Mouse (Mus musculus) forebrain, embryonic 11.5 days (tissue): ENCODE measurements around the gene Psmd11. TPM values are rescaled to one million over a fixed set of nuclear protein-coding genes. Genes with fewer than 3 reads are reported as not detected.

ENCODE experiments used
- ATAC-seq: fragments of 200-750 bp; cut with Nextera tagmentation; replicated peaks from 2 replicates; pipeline ENCODE4 v1.8.0; 2017; ENCODE audit warnings: moderate TSS enrichment; ENCODE audit not compliant: low FRiP score
- DNase-seq: peaks from one replicate; pipeline ENCODE4 v3.0.0-alpha.2; 2017; ENCODE audit warnings: low spot score
- H3K27ac ChIP-seq: fragments of 300-500 bp; sonication (generic); 2 replicates; pipeline ENCODE4 v1.5.1; 2014; ENCODE audit warnings: low read depth, low read length
- H3K27me3 ChIP-seq: fragments of 300-500 bp; sonication (generic); 2 replicates; pipeline ENCODE4 v1.6.1; 2014; ENCODE audit warnings: mild to moderate bottlenecking, low read length, mixed read lengths; ENCODE audit not compliant: control insufficient read depth, insufficient read depth
- H3K36me3 ChIP-seq: fragments of 300-500 bp; sonication (generic); 2 replicates; pipeline ENCODE4 v1.6.1; 2014; ENCODE audit warnings: mild to moderate bottlenecking, low read length, moderate library complexity, mixed read lengths; ENCODE audit not compliant: control insufficient read depth, insufficient read depth
- H3K4me1 ChIP-seq: fragments of 300-500 bp; sonication (generic); replicated peaks from 2 replicates; pipeline ENCODE4 v1.6.1; 2014; ENCODE audit warnings: low read length, mixed read lengths; ENCODE audit not compliant: control insufficient read depth, insufficient read depth
- H3K4me2 ChIP-seq: fragments of 300-500 bp; sonication (generic); 2 replicates; pipeline ENCODE4 v1.6.1; 2014; ENCODE audit warnings: low read depth, mild to moderate bottlenecking, low read length, moderate library complexity, mixed read lengths; ENCODE audit not compliant: severe bottlenecking
- H3K4me3 ChIP-seq: fragments of 300-500 bp; sonication (generic); 2 replicates; pipeline ENCODE4 v1.5.1; 2014; ENCODE audit warnings: low read depth, low read length
- H3K9ac ChIP-seq: fragments of 300-500 bp; sonication (generic); 2 replicates; pipeline ENCODE4 v1.6.1; 2014; ENCODE audit warnings: low read length
- H3K9me3 ChIP-seq: fragments of 300-500 bp; sonication (generic); 2 replicates; pipeline ENCODE4 v1.6.1; 2016; ENCODE audit warnings: low read length, mixed read lengths; ENCODE audit not compliant: control insufficient read depth
- WGBS: fragments of 180-500 bp; shearing (Covaris S2); extraction: QIAGEN DNeasy Blood & Tissue Kit; methylation state at CpG from one replicate; pipeline ENCODE4 v1.1.7; 2014; 5-methylcytosine and 5-hydroxymethylcytosine counted together
- polyA plus RNA-seq: library from polyadenylated mRNA; unstranded; fragments of >200 nt; fragmentation: Nextera tagmentation; extraction: Ambion mirVana; gene quantifications from 2 replicates; pipeline ENCODE4 v1.2.1, GENCODE M21; 2014

The Psmd11 gene
- polyA plus RNA-seq, 1 experiment from 2014 or later = 333 TPM

DNA sequence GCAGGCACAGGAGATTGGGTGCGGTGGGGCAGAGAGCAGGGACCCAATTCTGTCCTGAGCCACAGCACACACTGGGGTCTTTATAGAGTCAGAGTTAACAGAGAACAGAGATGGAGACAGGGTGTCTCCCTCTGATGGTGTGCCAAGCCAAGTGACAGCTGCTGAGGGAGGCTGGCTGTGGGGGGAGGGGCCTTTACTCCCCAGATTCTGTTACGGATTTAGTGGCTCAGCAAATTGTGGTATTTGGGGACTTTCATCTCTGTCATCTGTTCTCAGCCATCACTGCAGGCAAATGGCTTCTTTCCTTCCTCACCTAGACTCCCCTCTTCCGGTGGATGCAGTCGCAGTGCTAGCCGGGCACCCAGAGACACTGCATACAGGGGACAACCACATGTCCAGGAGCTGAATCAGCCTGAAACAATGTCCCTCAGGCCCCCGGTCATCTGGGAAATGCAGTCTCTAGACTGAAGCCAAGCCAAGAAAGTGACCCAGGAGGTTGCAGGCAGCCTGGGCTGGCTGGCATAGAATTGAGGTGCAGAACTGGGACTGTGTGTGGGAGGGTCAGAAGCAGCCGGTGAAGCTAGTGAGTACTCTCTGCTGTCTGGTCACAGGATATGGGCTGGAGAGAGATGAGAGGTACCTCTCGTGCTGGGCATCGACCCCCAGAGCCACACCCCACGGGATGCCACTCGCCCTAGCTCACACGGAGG, 60.9 kb downstream of the Psmd11 start:
- no peak for ATAC-seq
- Histone ChIP-seq H3K9ac (peak overlapping the region; percentile 1; the same call in 1 of the 2 replicates), H3K27me3 (no peaks in the 10 kb centered on the region; the same call in 1 of the 2 replicates), H3K9me3 (no peaks in the 10 kb centered on the region), H3K36me3 (no peaks in the 10 kb centered on the region), H3K4me3 (no peak overlapping the region), H3K4me1 (no peaks in the 10 kb centered on the region; the same call in 1 of the 2 replicates), H3K4me2 (no peak overlapping the region), H3K27ac (no peak overlapping the region)
- 63% methylated on average over 12 of the region's 12 CpGs for WGBS
- DNase-seq = no peak

GRCm38 (mm10) chr11:80489882-80490196, 61.4 kb downstream of the Psmd11 start:
- Histone ChIP-seq H3K4me3 (no peak overlapping the region), H3K36me3 (no peaks in the 10 kb centered on the region), H3K4me1 (no peaks in the 10 kb centered on the region; the same call in 1 of the 2 replicates), H3K9ac (no peak overlapping the region), H3K27me3 (no peaks in the 10 kb centered on the region; the same call in 1 of the 2 replicates), H3K9me3 (no peaks in the 10 kb centered on the region), H3K4me2 (no peak overlapping the region), H3K27ac (no peak overlapping the region)
- no peak for DNase-seq
- ATAC-seq = no peak
- WGBS = 65% methylated on average over 5 of the region's 5 CpGs

GRCm38 (mm10) chr11:80490831-80491230, 62.4 kb downstream of the Psmd11 start:
- no peak overlapping the region for H3K4me3 ChIP-seq
- no peak for ATAC-seq
- WGBS = 81% methylated on average over 10 of the region's 10 CpGs

GRCm38 (mm10) chr11:80493186-80493585, 64.8 kb downstream of the Psmd11 start:
- DNase-seq = no peak
- Histone ChIP-seq H3K27me3 (no peaks in the 10 kb centered on the region), H3K27ac (no peak overlapping the region), H3K9me3 (no peaks in the 10 kb centered on the region), H3K9ac (no peak overlapping the region), H3K4me3 (no peak overlapping the region), H3K36me3 (no peaks in the 10 kb centered on the region), H3K4me2 (no peak overlapping the region), H3K4me1 (no peaks in the 10 kb centered on the region; the same call in 1 of the 2 replicates)
- ATAC-seq = no peak
- 97% methylated on average over 5 of the region's 5 CpGs for WGBS

More at GRCm38 (mm10) chr11:80490831-80491230, 62.4 kb downstream of the Psmd11 start:
- no peaks in the 10 kb centered on the region for H3K9me3 ChIP-seq
- H3K27ac ChIP-seq = no peak overlapping the region
- no peaks in the 10 kb centered on the region for H3K36me3 ChIP-seq
- no peaks in the 10 kb centered on the region; the same call in 1 of the 2 replicates for H3K4me1 ChIP-seq
- H3K27me3 ChIP-seq = no peaks in the 10 kb centered on the region
- H3K4me2 ChIP-seq = no peak overlapping the region
- no peak overlapping the region for H3K9ac ChIP-seq
- DNase-seq = no peak

- Histone ChIP-seq H3K9ac (no peak overlapping the region), H3K4me1 (peaks cover 4% of the 10 kb centered on the region; the same call in 1 of the 2 replicates), H3K4me2 (no peak overlapping the region), H3K27me3 (no peaks in the 10 kb centered on the region), H3K36me3 (no peaks in the 10 kb centered on the region), H3K9me3 (no peaks in the 10 kb centered on the region), H3K4me3 (no peak overlapping the region), H3K27ac (no peak overlapping the region)
- ATAC-seq = no peak
- no peak for DNase-seq
- whole genome bisulfite sequencing = 82% methylated on average over 9 of the region's 9 CpGs
These were observed 66.4 kb downstream of the Psmd11 start for GRCm38 (mm10) chr11:80494852-80495251.

DNA sequence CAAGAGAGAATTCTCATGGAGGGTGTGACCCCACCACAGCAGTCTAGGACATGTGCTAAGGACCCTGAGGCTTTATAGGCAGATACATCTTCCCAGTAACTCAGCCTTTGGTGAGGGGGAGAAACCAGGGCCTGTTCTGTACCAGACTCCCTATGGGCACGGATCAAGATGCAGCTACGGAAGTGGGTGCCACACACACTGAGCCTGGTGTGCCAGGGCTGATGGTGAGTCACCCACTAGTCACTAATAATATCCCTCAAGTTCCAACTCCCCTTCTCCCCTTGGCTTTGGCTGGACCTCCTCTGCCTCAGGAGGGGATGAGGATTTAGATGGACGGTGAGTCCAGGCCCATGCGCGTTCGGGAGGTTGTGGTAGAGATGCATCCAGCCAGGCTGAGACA, 67.6 kb downstream of the Psmd11 start:
- WGBS = 94% methylated on average over 6 of the region's 6 CpGs
- H3K4me2 ChIP-seq = no peak overlapping the region
- ATAC-seq (no peak), DNase-seq (no peak)
- H3K9ac ChIP-seq = no peak overlapping the region
- peaks cover 4% of the 10 kb centered on the region; the same call in 1 of the 2 replicates for H3K4me1 ChIP-seq
- H3K27me3 ChIP-seq = no peaks in the 10 kb centered on the region
- H3K9me3 ChIP-seq = no peaks in the 10 kb centered on the region
- H3K4me3 ChIP-seq = no peak overlapping the region
- no peak overlapping the region for H3K27ac ChIP-seq
- no peaks in the 10 kb centered on the region for H3K36me3 ChIP-seq

- H3K4me3 ChIP-seq = no peak overlapping the region
- H3K4me1 ChIP-seq = peaks cover 4% of the 10 kb centered on the region; the same call in 1 of the 2 replicates
- H3K4me2 ChIP-seq = no peak overlapping the region
- no peak for DNase-seq
- no peaks in the 10 kb centered on the region for H3K9me3 ChIP-seq
- ATAC-seq = no peak
- H3K27ac ChIP-seq = no peak overlapping the region
- H3K27me3 ChIP-seq = no peaks in the 10 kb centered on the region
- no peak overlapping the region for H3K9ac ChIP-seq
- H3K36me3 ChIP-seq = no peaks in the 10 kb centered on the region
- 83% methylated on average over 1 of the region's 1 CpGs for WGBS
These were observed 68.2 kb downstream of the Psmd11 start for GRCm38 (mm10) chr11:80496640-80497039.

DNA sequence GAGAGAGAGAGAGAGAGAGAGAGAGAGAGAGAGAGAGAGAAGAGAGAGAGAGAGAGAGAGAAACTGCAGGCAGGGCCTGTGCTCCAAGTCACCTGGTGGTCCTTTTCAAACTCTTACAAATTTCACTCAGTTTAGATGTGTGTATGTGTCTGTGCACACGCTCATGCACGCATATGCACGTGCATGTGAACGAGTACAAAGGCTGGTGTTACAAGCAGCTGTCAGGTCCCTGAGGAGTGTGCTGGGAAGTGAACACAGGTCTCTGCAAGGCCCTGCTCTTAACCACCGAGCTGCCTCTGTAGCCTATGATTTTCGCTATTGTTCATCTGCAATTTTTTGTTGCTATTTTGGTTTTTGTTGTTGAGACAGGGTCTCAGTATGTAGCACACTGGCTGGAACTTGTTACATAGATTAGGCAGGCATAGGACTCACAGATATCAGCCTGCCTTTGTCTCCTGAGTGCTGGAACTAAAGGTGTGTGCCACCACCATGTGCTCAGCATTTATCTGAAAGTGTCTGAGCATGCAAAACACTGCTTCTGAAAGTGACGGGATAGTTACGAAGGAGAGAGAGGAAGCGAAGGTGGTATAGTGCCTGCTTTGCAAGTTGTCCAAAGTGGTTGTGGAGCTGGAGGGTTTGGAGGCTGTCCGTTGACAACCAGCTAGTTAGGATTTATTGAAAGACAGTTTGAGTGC, 69.0 kb downstream of the Psmd11 start:
- peaks cover 4% of the 10 kb centered on the region; the same call in 1 of the 2 replicates for H3K4me1 ChIP-seq
- H3K4me3 ChIP-seq = no peak overlapping the region
- H3K4me2 ChIP-seq = no peak overlapping the region
- ATAC-seq (no peak), DNase-seq (no peak)
- no peaks in the 10 kb centered on the region for H3K27me3 ChIP-seq
- 87% methylated on average over 10 of the region's 10 CpGs for WGBS
- no peaks in the 10 kb centered on the region for H3K36me3 ChIP-seq
- 0 out of 2 replicates have a peak overlapping the region, but pooled peaks have one; percentile 12 for H3K27ac ChIP-seq
- no peaks in the 10 kb centered on the region for H3K9me3 ChIP-seq
- no peak overlapping the region for H3K9ac ChIP-seq
